Mouse (Mus musculus) monocyte, adult 5-6 weeks (primary cell): Measurements from ENCODE around the gene Sec61a2. TPM values are rescaled to one million over a fixed set of nuclear protein-coding genes. Genes with fewer than 3 reads are reported as not detected.

Source experiments
- ATAC-seq: fragments of 153-309, 156-312 bp; replicated peaks from 2 replicates; pipeline ENCODE4 v1.8.0; 2017; ENCODE audit warnings: mild to moderate bottlenecking; ENCODE audit not compliant: low TSS enrichment, insufficient number of reproducible peaks, severe bottlenecking, poor library complexity, low FRiP score
- total RNA-seq: library from RNA; stranded (forward); fragments of 200-1000, 200-491, 200-594 nt; gene quantifications from 3 replicates; pipeline ENCODE4 v1.2.3, GENCODE M21; 2017

The Sec61a2 gene
- 19.5 to 23.4 TPM (median 20.7 TPM) in 3 replicates for total RNA-seq

DNA sequence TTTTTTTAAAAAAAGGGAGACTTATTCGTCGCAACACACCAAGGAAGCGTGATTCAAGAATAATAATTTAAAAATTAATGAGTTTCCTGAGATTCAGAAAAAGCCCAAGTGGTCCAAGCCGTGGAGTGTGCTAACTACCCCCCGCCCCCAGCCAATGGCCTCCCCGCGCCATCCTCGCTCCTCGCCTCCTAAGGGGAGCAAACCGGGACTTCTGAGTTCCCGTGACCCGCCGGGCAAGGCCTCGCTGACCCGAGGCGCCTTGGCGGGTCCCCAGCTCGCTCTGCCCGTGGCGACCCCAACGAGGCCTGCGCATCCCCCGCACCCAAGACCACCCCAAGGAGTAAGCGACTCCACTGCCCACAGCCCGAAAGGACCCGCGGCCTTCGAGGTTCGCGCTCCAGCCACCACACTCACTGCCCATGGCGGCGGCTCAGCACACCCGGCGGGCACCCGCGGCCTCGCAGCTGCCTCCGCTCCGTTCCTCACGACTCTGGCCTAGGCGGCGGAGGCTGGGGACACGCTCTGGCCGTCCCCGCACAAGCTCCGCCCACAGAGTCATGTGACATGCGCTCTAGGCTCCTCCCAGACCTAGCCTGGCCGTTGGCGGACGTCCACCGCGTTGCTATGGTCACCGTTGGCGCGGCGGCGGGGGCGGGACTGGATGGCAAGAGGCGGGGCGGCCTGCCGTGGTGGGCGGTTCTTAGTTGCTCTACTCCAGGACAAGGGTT lies at the start of gene Sec61a2:
TSS of gene Sec61a2 (minus strand) at position 590 of the 728 bp plus-strand sequence.
- peak; percentile 99 for ATAC-seq

GRCm38 (mm10) chr2:5943071-5943470 lies 47.8 kb upstream of the Sec61a2 start:
- no peak for ATAC-seq

DNA sequence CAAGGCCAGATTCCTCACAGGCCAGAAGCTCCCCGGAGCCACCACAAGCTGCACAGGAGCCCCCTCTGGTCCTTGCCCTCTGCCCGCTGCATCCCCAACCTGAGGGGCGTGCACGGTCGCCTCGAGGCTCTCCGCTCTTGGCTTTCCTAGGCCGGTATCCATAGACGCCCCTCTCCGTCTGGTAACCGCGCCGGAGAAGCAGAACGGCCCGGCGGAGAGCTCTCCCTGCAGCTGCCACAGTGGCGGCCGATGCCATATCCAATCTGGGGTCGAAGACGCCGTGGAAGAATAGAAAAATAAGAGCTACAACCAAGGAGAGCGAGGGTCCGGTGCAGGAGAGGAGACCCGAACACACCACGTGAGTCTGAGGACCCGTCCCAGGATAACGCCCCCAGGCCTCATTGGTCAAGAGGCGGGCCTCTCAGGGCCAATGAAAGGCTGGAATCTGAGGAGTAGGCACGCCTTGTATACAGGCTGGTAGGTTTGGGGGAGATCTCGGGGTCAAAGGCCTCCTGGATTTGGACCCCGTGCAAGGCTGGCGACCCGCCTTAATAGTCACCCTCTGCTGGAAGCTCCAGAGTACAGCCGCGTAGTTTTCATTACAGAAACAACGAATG lies 47.3 kb upstream of the Sec61a2 start, which contains the start of gene Dhtkd1:
TSS of gene Dhtkd1 (minus strand) at position 377 of the 617 bp plus-strand sequence.
- ATAC-seq = peak; percentile 47

GRCm38 (mm10) chr2:5941861-5942415 lies 46.7 kb upstream of the Sec61a2 start:
- ATAC-seq = no peak

GRCm38 (mm10) chr2:5940936-5941335 lies 45.7 kb upstream of the Sec61a2 start:
- ATAC-seq = no peak

DNA sequence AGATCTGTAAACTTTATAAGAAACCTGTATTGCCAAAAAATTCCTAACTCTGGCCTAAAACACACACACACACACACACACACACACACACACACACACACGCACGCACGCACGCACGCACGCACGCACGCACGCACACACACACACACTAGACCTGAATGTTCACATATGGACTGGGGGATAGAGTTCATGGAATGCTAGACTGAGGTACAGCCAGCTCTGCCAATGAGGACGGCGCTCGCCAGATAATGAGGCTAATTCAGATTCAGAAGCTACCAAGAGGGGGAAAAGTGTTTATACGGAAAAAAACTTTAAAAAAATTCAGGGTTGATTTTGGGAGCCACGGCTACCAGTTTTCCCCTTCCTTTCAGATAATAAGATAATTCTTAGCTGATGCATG lies 44.7 kb upstream of the Sec61a2 start:
- ATAC-seq = no peak

GRCm38 (mm10) chr2:5939319-5939718 lies 44.1 kb upstream of the Sec61a2 start:
- no peak for ATAC-seq

GRCm38 (mm10) chr2:5936550-5936949 lies 41.3 kb upstream of the Sec61a2 start:
- ATAC-seq = no peak

- no peak for ATAC-seq
These were observed 40.8 kb upstream of the Sec61a2 start for GRCm38 (mm10) chr2:5936068-5936467.

- ATAC-seq = no peak
These were observed 39.7 kb upstream of the Sec61a2 start for GRCm38 (mm10) chr2:5934936-5935335.

DNA sequence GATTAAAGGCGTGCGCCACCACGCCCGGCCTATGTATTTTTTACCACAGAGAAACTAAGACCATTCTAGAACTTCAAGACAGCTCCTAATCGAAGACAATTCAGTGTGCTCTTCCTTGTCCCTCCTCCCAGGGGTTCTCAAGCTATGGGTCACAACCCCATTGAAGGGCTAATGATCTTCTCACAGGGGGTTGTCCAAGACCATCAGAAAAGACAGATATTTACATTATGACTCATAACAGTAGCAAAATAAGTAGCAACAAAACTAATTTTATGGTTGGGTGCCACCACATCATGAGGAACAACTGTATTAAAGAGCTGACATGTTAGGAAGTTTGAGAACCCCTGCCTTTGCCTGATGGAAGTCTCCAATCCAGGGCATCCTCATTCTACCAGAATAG lies 36.7 kb upstream of the Sec61a2 start:
- no peak for ATAC-seq

DNA sequence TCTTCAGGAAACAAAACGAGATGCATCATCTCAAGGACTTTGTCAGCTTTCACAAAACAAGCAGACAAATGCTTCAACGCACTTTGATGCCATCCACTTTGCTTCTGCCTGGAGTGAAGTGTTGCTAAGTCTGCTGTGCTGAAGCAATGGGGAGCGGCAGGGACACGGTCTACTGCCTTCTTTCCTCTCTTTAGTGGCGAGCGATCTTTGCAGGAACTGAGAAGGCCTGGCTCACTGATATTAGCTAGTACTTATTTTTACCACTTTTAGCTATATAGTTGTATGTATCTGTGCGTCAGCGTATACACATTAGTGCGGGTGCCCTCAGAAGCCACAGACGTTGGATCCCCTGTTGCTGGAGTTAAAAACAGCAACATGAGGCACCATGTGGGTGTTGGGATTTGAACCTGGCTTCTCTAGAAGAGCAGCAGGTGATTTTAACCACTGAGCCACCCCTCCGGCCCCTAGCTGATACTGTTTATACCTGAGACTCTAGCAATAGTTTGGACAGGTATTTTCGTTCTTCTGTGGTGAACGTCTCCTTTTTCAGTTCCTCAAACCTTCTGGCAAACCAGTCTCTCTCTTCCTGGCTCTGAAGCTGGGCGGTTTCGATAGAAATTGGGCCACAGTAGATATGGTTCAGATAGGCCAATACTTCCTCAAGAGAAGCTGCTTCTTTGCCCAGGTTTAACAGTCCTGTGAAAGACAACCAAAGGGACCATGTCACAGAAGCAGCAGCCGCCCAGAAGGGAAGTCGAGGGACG lies 35.2 kb upstream of the Sec61a2 start:
- peak; percentile 44 for ATAC-seq

- no peak for ATAC-seq
These were observed 34.6 kb upstream of the Sec61a2 start for GRCm38 (mm10) chr2:5929793-5930192.

- no peak for ATAC-seq
These were observed 32.2 kb upstream of the Sec61a2 start for GRCm38 (mm10) chr2:5927481-5927880.

DNA sequence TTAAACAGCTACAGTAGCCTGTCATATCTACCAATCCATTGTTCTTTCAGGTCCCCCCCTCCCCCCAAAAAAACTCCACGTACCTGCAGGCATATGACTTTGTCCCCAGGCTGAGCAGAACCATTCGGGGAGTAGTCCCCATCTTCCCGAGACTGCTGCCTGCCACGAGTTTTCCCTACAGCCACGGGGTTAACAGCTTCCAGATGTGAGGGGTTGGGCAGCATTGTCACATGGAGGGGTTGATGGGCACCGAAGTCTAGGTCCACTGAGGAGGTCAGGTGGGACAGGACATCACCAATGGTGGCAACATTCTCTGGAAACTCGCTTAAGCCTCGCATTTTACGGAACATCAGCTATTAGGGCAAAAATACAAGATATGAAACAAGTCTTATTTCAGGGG lies 28.6 kb upstream of the Sec61a2 start:
- ATAC-seq = no peak

DNA sequence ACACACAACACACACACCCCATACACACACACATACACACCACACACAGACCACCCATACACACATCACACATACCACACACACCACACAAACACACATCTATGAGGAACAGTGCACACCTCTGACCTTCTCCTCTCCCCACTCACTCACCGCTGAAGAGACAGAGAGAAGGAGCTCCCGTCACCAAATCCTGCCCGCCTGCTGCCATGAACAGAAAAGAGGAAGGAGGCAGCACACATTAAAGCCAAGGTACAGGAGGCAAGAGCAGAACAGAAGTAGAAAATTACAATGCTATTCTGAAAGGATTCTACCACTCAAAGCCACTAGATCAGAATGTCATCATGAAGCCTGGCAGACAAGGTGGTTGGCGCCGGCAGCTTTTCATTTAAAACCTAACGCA lies 27.6 kb upstream of the Sec61a2 start:
- no peak; the same call in 1 of the 2 replicates for ATAC-seq

DNA sequence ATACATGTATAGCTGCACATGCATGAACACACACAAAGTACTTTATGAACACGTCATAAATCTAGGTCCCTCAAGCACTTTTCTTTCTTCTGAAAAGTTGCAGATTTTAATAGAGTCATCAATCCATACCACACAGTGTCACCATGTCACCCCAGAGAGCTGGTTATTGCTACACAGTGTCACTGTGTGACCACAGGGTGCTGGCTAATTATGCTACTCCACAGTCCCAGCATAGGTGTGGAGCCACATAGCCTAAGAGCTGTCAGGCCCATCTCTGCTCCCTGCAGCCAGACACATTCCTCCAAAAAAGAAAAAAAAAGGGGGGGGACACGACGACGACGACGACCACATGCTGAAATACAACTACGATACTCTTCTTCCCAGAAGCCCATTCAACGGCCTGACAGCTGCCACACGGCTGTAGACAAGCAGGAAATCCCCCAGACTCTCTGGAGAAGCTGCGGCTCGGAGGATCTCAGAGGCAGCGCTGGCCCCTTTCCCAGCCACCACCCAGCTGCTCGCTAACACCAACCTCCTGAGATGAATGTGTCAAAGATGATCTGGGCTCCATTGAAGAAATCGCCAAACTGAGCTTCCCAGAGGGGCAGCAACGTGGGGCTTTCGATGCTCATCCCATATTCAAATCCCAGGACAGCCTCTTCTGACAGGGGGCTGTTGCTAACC lies 16.2 kb upstream of the Sec61a2 start:
- no peak for ATAC-seq

DNA sequence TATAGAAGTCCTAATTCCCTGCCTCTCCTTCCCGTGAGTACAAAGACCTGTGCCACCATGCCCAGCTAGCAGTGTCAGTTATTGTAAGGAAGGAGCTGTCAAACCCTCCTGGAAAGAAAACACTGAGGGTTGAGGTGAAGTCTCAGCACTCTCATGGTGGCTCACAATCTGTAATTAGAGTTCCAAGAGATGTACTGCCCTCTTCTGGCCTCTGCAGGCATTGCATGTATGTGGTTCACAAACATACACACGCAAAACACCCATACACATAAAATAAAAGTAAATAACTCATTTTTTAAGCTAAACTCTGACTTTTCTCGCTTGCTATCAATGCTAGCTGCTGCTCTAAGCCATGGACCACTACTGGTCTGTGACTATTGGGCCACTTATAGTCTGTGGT lies 11.4 kb upstream of the Sec61a2 start:
- peak; percentile 64 for ATAC-seq

DNA sequence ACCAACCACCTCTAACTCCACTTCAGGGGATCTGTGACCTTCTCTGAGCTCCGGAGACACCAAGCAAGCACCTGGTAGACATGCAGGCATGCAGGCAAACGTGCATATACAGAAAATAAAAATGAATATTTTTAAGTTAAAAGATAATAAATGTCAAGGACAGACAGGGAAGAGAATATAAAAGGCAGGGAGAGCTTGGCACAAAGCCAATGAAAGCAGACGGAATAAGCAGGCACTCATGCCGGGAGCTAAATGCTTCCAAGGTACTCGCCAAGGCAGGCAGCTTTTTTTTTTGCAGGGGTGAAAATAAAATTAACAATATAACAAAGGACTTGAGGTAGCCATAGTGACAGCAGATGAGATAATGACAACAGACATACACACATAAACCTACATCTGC lies 10.9 kb upstream of the Sec61a2 start:
- ATAC-seq = no peak
